Mouse (Mus musculus) ES-Bruce4 (cell line): ENCODE data around the gene Zfp422.

Experiments
- CTCF ChIP-seq: IDR thresholded peaks from one replicate; pipeline ENCODE4 v1.8.1; 2011; ENCODE audit warnings: low read depth, low read length
- EP300 ChIP-seq: IDR thresholded peaks from 2 replicates; pipeline ENCODE4 v1.6.1; 2011; ENCODE audit warnings: low read depth, low read length; ENCODE audit not compliant: insufficient read depth
- POLR2A ChIP-seq: IDR thresholded peaks from one replicate; pipeline ENCODE4 v1.8.1; 2011; ENCODE audit warnings: low read length; ENCODE audit not compliant: insufficient read depth

GRCm38 (mm10) chr6:116618073-116618472 is 10.7 kb downstream of the Zfp422 start:
- no peak for TF ChIP-seq POLR2A
- TF ChIP-seq CTCF, result no peak
- no peak for TF ChIP-seq EP300
